Mouse (Mus musculus) heart, postnatal 4 days (tissue): ENCODE data around the gene Rnf167. TPM values are rescaled to one million over a fixed set of nuclear protein-coding genes. Genes with fewer than 3 reads are reported as not detected.

Experiments
- DNase-seq: peaks from one replicate; pipeline ENCODE4 v3.0.0; 2021
- total RNA-seq, 2 experiments: library from RNA; stranded (reverse); gene quantifications; 2 replicates each; pipeline ENCODE4 v1.2.3; 2021

Gene Rnf167
- total RNA-seq, 2 experiments from 2014 or later: 42.1 to 42.8 TPM

- DNase-seq: no peak
Observed at GRCm38 (mm10) chr11:70638293-70638692, 8.7 kb upstream of the Rnf167 start.

GRCm38 (mm10) chr11:70638714-70639278 lies 8.2 kb upstream of the Rnf167 start, which contains the start of gene Gp1ba:
Gene Gp1ba, plus strand, starts transcription at chr11:70639122.
- peak; percentile 3 for DNase-seq

- DNase-seq: no peak
Observed at GRCm38 (mm10) chr11:70639976-70640375, 7.1 kb upstream of the Rnf167 start.

GRCm38 (mm10) chr11:70641241-70641640 lies 5.8 kb upstream of the Rnf167 start:
- peak; percentile 4 for DNase-seq

- peak; percentile 5 for DNase-seq
Observed at GRCm38 (mm10) chr11:70643051-70643450, 4.0 kb upstream of the Rnf167 start.

GRCm38 (mm10) chr11:70644564-70645103 lies 2.4 kb upstream of the Rnf167 start:
- peak; percentile 6 for DNase-seq

GRCm38 (mm10) chr11:70645461-70646258 lies 1.4 kb upstream of the Rnf167 start:
- peak; percentile 25 for DNase-seq

GRCm38 (mm10) chr11:70646259-70646555 lies 828 bp upstream of the Rnf167 start:
- DNase-seq: peak; percentile 39

GRCm38 (mm10) chr11:70647716-70648420 lies 833 bp downstream of the Rnf167 start:
- peak; percentile 50 for DNase-seq

GRCm38 (mm10) chr11:70648512-70648911 lies 1.5 kb downstream of the Rnf167 start:
- DNase-seq: no peak

GRCm38 (mm10) chr11:70649185-70649734 lies 2.2 kb downstream of the Rnf167 start:
- DNase-seq: peak; percentile 6

GRCm38 (mm10) chr11:70650322-70651175 lies 3.5 kb downstream of the Rnf167 start:
- peak; percentile 16 for DNase-seq

- peak; percentile 8 for DNase-seq
Observed at GRCm38 (mm10) chr11:70651391-70651790, 4.4 kb downstream of the Rnf167 start.

GRCm38 (mm10) chr11:70652029-70652883 lies 5.2 kb downstream of the Rnf167 start:
- DNase-seq: peak; percentile 21

GRCm38 (mm10) chr11:70652884-70653344 lies 5.9 kb downstream of the Rnf167 start:
- DNase-seq: no peak

GRCm38 (mm10) chr11:70653345-70654197 lies 6.5 kb downstream of the Rnf167 start:
- peak; percentile 72 for DNase-seq

- DNase-seq: peak; percentile 80
Observed at GRCm38 (mm10) chr11:70654198-70654922, 7.3 kb downstream of the Rnf167 start, which contains the start of gene Pfn1. Gene Pfn1, minus strand, starts transcription at chr11:70654644.

GRCm38 (mm10) chr11:70654923-70655570 lies 8.0 kb downstream of the Rnf167 start:
- peak; percentile 87 for DNase-seq
